Mouse (Mus musculus) hindlimb bud, embryonic 11.5 days (tissue): ENCODE results near the gene Dmwd.
"Not testable (repeated sequence)": the region's sequence is repeated elsewhere in the genome, so short reads cannot be mapped to it uniquely, and the experiment has no call there.

Experiments
- DNase-seq: peaks from one replicate; pipeline ENCODE4 v3.0.0-alpha.2; 2012; ENCODE audit warnings: low read depth, low spot score; ENCODE audit errors: extremely low spot score

The Dmwd gene

DNA sequence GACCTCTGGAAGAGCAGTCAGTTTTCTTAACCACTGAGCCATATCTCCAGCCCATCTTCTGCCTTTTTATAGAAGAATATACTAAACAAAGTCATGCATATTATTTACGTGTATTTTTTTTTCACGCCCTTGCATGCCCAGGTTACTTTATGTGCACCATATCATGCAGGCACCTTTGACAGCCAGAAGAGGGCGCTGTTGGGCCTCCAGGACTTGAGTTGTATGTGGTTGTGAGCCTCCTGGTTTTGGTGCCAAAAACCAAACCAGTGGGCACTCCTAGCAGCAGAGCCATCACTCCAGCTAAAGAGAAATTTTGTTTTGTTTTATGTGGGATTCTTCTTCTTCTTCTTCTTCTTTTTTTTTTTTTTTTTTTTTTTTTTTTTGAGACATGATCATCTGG, 6.5 kb upstream of the Dmwd start:
- no peak for DNase-seq

DNA sequence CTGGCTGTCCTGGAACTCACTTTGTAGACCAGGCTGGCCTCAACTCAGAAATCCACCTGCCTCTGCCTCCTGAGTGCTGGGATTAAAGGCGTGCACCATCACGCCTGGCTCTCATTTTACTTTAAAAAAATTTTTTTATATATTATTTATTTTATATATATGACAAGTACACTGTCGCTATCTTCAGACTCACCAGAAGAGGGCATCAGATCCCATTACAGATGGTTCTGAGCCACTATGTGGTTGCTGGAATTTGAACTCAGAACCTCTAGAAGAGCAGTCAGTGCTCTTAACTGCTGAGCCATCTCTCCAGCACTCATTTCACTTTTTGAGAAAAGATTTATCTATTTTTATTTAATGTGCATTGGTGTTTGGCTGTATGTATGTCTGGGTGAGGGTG, 5.0 kb upstream of the Dmwd start:
- not testable (repeated sequence) for DNase-seq

DNA sequence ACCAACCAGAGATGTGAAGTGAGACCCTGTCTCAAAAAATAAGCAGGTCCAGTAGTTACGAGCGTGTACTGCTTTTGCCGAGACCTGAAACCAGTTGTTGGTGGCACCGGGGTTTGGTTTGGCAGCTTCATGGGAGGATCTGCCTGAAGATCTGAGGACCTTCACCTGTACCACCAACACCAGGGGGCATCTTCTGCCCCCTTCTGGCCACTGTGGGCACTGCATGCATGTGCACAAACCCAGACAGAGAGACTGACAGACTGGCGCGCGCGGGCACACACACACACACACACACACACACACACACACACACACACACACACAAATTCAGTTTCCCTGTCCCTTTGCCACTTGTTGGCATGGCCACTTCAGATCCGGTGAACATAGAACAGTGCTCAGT, 2.5 kb upstream of the Dmwd start:
- DNase-seq: no peak

DNA sequence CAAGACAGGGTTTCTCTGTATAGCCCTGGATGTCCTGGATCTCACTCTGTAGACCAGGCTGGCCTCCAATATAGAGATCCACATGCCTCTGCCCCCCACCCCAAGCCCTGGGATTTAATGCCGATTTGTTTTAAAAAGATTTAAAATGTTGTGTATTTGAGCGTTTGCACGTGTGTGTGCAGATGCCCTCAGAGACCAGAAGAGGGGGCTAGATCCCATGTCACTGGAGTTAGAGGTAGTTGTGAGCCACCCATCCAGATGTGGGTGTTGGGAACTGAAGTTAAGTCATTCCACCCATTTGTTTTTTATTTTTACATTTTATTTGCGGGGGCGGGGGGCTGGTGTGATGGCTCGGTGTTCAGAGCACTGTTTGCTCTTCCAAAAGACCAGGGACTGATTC, 1.5 kb upstream of the Dmwd start:
- no peak for DNase-seq

DNA sequence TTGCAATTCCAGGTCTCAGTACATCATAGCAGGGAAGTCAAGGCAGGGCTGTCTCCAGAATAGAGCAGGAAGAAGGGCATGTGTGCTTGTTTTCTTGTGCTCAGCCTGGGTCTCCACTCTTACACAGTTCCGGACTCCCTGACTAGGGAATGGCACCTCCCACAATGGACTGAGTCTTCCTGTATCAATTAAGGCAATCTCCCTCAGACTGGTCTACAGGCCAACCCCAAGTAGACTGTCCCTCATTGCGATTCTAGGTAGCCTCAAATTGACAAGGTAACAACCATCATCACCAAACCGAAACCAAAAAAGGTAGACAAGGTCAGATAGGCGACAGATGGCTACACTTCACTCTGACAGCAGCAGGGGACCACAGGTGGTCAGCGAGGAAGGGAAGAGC, 796 bp upstream of the Dmwd start:
- DNase-seq: no peak

DNA sequence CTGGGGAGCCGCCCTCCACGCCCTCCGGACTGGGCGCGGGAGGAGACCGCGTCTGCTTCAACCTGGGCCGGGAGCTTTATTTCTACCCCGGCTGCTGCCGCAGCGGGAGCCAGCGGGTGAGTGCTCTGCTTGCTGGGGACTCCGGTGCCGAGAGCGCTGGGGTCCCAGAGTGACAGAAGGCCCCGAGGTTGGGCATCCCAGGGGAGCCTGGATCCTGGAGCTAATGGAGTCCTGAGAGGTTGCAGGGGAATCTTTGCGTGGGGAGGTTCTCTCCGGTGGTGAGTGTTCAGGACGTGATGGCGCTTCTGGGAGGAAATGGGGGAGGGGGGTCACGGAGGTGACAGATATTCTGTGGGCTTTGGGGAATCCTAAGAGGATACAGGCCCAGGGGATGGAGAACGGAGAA, 562 bp downstream of the Dmwd start:
- no peak for DNase-seq

DNA sequence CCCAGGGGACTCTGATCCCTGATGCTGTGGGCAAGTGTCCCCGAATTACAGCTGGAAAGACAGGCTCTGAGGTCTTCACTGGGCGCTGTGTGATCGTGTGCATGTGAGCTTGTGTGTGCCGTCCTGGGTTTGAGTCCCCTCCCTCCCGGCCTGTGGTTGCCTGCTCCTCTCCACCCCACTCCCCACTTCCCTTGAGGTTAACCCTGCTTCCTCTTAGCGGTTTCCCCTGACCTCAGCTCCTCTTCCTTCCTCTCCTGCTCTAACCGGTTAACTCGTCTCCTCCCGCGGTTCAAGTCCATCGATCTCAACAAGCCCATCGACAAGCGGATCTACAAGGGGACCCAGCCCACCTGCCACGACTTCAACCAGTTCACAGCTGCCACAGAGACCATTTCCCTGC, 1.7 kb downstream of the Dmwd start:
- DNase-seq: no peak

DNA sequence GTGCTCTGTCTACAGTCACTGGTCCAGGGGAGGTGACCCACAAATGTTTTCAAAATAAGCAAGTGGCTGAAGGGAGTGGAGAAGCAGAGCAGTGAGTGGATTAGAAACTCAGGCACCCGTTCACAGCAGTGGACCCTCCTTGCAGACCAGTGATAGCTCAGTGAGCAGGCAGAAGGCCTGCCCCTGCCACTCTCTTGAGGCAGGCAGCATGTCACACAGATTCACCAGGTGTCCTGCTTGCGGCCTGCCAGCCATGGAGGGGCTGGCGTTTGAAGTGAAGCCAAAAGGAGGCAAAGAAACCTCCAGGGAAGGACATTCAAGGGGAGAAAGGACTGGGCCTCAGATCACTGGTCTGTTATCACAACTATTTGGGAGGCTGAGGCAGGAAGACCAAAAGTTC, 2.7 kb downstream of the Dmwd start:
- DNase-seq: no peak

DNA sequence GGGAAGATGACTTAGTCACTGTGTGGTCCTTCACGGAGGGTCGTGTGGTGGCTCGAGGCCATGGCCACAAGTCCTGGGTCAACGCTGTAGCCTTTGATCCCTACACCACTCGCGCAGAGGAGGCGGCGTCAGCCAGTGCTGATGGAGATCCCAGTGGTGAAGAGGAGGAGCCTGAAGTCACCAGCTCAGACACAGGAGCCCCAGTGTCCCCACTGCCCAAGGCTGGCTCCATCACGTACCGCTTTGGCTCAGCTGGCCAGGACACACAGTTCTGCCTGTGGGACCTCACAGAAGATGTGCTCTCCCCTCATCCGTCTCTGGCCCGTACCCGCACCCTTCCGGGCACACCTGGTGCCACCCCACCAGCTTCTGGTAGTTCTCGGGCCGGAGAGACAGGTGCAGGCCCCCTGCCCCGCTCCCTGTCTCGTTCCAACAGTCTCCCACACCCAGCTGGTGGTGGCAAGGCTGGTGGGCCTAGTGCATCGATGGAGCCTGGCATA, 4.5 kb downstream of the Dmwd start:
- DNase-seq: no peak

DNA sequence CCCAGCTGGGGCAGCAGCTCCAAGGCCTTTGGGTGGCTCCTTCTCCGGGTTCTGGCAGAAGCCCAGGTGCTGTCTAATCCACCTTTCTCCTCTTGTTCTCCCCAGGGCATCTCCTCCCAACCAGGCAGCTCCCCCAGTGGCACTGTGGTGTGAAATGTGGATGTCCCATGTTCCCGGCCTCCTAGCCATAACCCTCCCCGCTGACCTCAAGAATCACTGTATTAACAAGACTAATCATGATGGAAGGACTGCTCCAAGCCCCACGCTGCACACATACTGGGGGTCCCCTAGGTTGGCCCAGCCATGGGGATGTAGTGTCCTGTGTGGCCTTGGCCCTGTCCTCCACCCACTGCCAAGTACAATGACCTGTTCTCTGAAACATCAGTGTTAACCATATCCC, 6.1 kb downstream of the Dmwd start:
- DNase-seq: no peak

DNA sequence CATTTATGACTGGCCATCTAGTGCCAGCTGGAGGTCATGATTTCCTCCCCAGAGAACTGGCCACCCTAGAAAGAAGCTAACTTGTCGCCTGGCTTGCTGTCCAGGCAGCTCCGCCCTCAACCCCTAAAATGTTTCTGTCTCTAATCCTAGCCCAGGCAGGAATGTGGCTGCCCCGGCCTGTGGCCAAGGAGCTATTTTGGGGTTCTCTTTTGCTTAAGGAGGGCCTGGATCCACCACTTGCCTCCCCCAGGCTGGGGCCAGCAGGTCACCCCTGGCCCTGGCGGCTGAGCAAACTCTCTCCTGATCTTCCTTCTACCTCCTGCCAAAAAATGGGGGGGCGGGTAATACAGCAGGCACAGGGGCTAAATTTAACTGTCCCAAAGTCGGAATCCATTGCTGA, 7.1 kb downstream of the Dmwd start:
- no peak for DNase-seq

DNA sequence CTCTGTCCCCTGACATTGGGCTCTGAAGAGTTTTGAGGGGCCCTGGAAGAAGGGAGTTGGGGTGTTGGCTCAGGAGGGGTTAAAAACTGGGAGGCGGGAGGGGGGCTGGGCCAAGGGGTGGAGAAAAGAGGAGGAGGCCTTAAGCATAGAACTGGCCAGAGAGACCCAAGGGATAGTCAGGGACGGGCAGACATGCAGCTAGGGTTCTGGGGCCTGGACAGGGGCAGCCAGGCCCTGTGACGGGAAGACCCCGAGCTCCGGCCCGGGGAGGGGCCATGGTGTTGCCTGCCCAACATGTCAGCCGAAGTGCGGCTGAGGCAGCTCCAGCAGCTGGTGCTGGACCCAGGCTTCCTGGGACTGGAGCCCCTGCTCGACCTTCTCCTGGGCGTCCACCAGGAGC, 7.7 kb downstream of the Dmwd start, which contains the start of gene Dmpk:
Dmpk (plus strand) TSS at position 149 of the 400 bp plus-strand sequence.
- no peak for DNase-seq

DNA sequence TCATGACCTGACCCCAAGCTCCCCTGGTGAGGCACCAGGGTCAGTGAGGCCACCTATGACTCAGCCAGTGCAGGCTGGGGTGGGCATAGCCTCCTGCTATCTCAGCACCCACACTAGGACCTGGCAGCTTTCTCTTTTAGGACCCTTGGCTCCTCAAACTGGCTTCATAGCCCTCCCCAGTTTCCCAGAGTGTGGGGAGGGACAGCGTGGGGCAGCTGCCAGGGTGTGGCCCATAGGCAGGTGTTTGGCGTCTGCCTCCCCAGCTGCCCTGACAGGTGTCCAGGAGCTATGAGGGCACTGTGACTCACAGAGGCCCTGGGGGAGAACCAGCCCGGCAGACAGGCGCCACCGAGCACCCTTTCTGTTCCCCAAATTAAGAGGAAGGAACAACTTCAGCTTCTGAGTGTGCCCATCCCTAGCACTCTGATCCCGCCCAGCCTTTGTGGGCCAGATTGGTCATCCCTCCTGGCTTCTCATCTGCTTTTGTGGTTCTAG, 8.3 kb downstream of the Dmwd start:
- no peak for DNase-seq

DNA sequence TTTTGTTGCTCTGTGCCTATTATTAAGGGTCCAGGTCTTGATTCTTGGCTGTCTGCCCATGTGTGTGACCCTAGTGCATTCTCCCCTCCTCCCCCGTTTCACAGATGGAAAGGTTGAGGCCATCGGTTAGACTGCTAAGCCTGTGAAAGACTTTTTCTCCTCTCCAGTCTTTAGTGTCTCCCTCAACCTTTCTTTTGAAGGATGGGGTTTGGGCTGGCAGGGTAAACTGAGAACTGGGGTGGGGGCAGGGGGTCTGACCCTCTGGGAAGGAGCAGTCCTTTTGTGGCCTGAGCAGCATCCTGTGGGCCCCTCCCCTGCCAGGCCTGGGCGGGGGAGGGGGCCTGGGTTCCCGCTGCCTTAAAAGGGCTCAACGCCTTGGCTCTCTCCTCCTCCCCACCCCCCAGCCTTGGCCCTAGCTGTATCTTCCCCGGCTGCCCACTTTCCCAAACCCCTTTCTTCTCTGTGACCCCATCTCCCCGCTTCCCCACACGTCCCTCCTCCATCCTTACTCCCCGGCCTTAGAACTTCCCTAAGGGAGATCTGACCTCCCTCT, 9.0 kb downstream of the Dmwd start:
- no peak for DNase-seq

DNA sequence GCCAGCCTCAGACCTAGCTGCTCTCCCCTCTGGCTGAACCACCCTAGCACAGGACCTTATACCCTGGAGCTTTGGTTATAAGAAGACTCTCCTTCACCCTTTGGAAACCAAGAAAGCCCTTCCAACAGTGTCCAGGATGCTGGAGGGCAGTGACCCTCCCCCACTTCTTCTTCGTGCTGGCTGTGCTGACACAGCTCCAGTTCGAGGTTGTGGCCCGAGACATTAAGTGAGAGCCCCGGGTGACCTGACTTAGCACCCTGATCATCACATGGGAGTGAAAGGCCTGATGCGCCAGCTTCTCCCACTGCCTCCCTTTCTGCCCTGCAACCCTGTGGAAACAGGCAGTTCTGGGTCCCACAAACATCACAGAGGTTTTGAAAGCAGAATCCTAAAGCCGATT, 9.5 kb downstream of the Dmwd start:
- no peak for DNase-seq

DNA sequence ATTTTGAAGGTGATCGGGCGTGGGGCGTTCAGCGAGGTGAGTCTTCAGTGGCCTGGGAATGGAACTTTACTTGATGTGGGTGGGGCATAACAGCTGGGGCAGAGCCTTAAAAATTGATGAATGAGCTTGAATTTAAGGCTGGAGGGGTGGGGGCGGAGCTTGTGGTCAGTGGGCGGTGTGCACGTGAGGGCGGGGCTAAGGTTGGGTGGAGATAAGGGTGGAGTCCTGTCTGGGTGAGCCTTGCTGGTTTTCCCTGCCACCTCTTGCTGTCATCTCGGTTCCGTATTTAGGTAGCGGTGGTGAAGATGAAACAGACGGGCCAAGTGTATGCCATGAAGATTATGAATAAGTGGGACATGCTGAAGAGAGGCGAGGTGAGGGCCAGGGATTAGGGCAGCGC, 10.0 kb downstream of the Dmwd start:
- DNase-seq: no peak

DNA sequence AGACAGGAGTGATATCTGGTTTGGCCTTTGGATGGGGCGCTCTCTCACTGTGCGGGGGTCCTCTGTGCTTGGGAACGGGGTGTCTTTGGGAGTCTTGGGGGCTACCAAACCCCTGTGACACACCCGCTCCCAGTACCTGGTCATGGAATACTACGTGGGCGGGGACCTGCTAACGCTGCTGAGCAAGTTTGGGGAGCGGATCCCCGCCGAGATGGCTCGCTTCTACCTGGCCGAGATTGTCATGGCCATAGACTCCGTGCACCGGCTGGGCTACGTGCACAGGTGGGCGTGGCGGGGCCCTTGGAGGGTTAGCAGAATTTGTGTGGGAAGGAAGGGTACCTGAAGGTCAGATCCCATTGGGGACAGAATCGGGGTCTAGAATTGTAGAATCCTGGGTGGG, 10.7 kb downstream of the Dmwd start:
- DNase-seq: no peak

DNA sequence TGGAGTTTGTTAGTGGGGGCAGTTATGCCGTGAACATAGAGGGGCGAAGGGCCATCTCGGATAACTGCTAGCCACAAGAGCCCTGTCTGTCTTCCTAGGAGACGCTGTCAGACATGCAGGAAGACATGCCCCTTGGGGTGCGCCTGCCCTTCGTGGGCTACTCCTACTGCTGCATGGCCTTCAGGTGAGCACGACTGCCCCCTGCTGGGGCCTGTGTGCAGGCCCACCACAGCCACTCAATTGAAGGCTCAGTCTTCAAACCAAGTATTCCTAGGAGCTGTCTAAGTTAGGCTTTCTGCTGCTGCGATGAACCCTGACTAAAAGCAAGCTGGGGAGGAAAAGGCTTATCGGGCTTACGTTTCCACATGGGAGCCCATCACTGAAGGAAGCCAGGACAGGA, 12.8 kb downstream of the Dmwd start:
- DNase-seq: no peak

DNA sequence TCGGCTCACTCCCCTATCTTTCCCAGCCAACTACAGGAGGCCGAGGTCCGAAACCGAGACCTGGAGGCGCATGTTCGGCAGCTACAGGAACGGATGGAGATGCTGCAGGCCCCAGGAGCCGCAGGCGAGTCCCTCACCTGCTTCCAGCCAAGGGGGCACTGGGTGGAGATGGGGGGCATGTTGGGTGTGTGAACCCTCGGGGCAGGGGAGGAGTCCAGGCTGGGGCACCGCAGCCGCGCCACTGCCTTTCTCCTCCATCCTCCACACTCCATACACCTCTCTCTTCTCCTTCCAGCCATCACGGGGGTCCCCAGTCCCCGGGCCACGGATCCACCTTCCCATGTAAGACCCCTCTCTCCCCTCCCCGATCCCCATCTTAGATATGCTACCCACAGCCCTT, 15.9 kb downstream of the Dmwd start:
- no peak for DNase-seq

DNA sequence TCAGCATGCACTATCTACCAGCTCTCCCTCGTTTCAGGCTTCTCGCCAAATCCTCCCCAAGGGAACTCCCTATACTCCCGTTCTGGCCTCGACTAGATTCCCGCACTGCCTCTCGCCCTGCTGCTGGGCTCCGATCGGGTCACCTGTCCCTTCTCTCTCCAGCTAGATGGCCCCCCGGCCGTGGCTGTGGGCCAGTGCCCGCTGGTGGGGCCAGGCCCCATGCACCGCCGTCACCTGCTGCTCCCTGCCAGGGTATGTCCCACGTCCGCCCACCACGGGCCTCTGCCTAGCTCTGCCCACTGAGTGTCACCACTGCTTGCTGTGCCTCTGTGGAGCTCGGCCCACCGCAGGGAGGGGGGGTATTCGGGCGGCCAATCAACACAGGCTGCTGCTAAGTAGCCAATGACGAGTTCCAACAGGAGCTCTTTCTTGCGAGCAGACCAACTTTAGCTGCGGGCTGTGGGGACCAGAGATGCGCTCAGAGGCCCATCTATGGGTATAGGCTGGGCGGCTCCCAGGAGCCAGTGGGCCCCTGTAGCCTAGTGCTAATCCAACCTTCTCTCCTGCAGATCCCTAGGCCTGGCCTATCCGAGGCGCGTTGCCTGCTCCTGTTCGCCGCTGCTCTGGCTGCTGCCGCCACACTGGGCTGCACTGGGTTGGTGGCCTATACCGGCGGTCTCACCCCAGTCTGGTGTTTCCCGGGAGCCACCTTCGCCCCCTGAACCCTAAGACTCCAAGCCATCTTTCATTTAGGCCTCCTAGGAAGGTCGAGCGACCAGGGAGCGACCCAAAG, 16.6 kb downstream of the Dmwd start:
- no peak for DNase-seq

DNA sequence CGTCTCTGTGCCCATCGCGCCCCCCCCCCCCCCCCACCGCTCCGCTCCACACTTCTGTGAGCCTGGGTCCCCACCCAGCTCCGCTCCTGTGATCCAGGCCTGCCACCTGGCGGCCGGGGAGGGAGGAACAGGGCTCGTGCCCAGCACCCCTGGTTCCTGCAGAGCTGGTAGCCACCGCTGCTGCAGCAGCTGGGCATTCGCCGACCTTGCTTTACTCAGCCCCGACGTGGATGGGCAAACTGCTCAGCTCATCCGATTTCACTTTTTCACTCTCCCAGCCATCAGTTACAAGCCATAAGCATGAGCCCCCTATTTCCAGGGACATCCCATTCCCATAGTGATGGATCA, 17.1 kb downstream of the Dmwd start:
- no peak for DNase-seq

DNA sequence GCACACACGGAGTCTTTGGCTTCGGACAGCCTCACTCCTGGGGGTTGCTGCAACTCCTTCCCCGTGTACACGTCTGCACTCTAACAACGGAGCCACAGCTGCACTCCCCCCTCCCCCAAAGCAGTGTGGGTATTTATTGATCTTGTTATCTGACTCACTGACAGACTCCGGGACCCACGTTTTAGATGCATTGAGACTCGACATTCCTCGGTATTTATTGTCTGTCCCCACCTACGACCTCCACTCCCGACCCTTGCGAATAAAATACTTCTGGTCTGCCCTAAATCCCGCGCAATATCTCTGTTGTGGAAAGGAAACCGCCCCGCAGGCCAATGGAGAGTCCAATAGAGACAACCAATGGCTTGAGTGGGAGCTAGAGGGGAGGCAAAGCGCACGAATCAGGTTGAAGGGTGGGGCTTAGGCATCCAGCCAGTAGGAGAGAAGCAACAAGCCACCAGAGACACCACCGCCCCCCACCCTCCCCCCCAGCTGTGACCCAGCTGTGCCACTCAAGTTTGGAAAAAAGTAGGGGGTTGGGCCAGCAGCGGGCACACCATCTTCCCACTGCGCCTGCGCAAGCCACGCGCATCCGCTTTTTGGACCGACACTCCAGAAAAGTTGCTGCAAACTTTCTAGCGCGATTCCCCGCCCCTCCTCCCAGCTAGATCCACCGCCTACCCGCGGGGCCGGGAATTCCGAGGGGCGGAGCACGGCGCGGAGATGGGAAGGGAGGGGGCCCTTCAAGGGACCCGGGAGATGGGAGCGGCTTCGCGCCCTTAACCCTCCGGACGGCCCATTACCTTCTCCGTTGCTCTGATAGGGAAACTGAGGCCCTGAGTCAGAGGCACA, 17.7 kb downstream of the Dmwd start:
- peak; percentile 94 for DNase-seq
